Mouse (Mus musculus): ENCODE measurements at regions not wholly inside any gene's neighbourhood (a gene's known extent, or its start where the extent isn't known, plus 50 kb on each side); places are given as distances from the start of the nearest gene placed in this dataset.

GRCm38 (mm10) chr10:41018888-41019287 is 53.2 kb downstream of the Gpr6 start:
- in situ Hi-C loops (cut with MboI; ENCODE audit: unreplicated experiment in 2 of 2): loop anchor here (25.0 kb wide), 1 partner anchor 393 kb away; no protein-coding TSS in a partner anchor

- in situ Hi-C loops (cut with MboI; ENCODE audit: unreplicated experiment in 2 of 2): loop anchor here (25.0 kb wide), 1 partner anchor 396 kb away; no protein-coding TSS in a partner anchor
Measured at GRCm38 (mm10) chr10:41016547-41016946, 55.5 kb downstream of the Gpr6 start.

GRCm38 (mm10) chr10:41015654-41016053 is 56.4 kb downstream of the Gpr6 start:
- in situ Hi-C loops (cut with MboI; ENCODE audit: unreplicated experiment in 2 of 2): loop anchor here (25.0 kb wide), 1 partner anchor 397 kb away; no protein-coding TSS in a partner anchor

- in situ Hi-C loops (cut with MboI; ENCODE audit: unreplicated experiment in 2 of 2): loop anchor here (25.0 kb wide), 1 partner anchor 402 kb away; no protein-coding TSS in a partner anchor
Measured at GRCm38 (mm10) chr10:41010585-41010984, 61.5 kb downstream of the Gpr6 start.

GRCm38 (mm10) chr10:41007866-41008265 is 64.2 kb downstream of the Gpr6 start:
- in situ Hi-C loops (cut with MboI; ENCODE audit: unreplicated experiment in 2 of 2): loop anchor here (5.0 to 25.0 kb wide), 8 partner anchors 267 to 1287 kb away; no protein-coding TSS in a partner anchor

- in situ Hi-C loops (cut with MboI; ENCODE audit: unreplicated experiment in 2 of 2): loop anchor here (5.0 to 25.0 kb wide), 8 partner anchors 268 to 1288 kb away; no protein-coding TSS in a partner anchor
Measured at GRCm38 (mm10) chr10:41006634-41007033, 65.5 kb downstream of the Gpr6 start.

- in situ Hi-C loops (cut with MboI; ENCODE audit: unreplicated experiment in 2 of 2): loop anchor here (5.0 to 25.0 kb wide), 8 partner anchors 269 to 1289 kb away; no protein-coding TSS in a partner anchor
Measured at GRCm38 (mm10) chr10:41005776-41006175, 66.3 kb downstream of the Gpr6 start.

GRCm38 (mm10) chr10:41004753-41005152 is 67.3 kb downstream of the Gpr6 start:
- in situ Hi-C loops (cut with MboI; ENCODE audit: unreplicated experiment in 2 of 2): loop anchor here (5.0 to 25.0 kb wide), 8 partner anchors 270 to 1290 kb away; no protein-coding TSS in a partner anchor

- in situ Hi-C loops (cut with MboI; ENCODE audit: unreplicated experiment in 2 of 2): loop anchor here (10.0 to 25.0 kb wide), 5 partner anchors 271 to 1291 kb away; no protein-coding TSS in a partner anchor
Measured at GRCm38 (mm10) chr10:41004044-41004689, 67.9 kb downstream of the Gpr6 start.

- in situ Hi-C loops (cut with MboI; ENCODE audit: unreplicated experiment in 2 of 2): loop anchor here (10.0 to 25.0 kb wide), 5 partner anchors 272 to 1292 kb away; no protein-coding TSS in a partner anchor
Measured at GRCm38 (mm10) chr10:41003197-41003596, 68.9 kb downstream of the Gpr6 start.

GRCm38 (mm10) chr10:41000965-41001364 is 71.1 kb downstream of the Gpr6 start:
- in situ Hi-C loops (cut with MboI; ENCODE audit: unreplicated experiment in 2 of 2): loop anchor here (10.0 to 25.0 kb wide), 5 partner anchors 274 to 1294 kb away; no protein-coding TSS in a partner anchor

- in situ Hi-C loops (cut with MboI; ENCODE audit: unreplicated experiment in 2 of 2): no loop called here
Measured at GRCm38 (mm10) chr10:40999486-40999885, 72.6 kb downstream of the Gpr6 start.

- in situ Hi-C loops (cut with MboI; ENCODE audit: unreplicated experiment in 2 of 2): no loop called here
Measured at GRCm38 (mm10) chr10:40998799-40999198, 73.3 kb downstream of the Gpr6 start.

- in situ Hi-C loops (cut with MboI; ENCODE audit: unreplicated experiment in 2 of 2): no loop called here
Measured at GRCm38 (mm10) chr10:40998330-40998729, 73.8 kb downstream of the Gpr6 start.

GRCm38 (mm10) chr10:40997606-40998005 is 74.5 kb downstream of the Gpr6 start:
- in situ Hi-C loops (cut with MboI; ENCODE audit: unreplicated experiment in 2 of 2): no loop called here

Measured in v-Abl transformed pro-B cells (cell line).